Mouse (Mus musculus): ENCODE results near the gene Tanc2.

GRCm38 (mm10) chr11:105959355-105959754 is 369.6 kb downstream of the Tanc2 start:
- TF ChIP-seq CTCF (IDR thresholded peaks at IDR 0.05; ENCODE audit: borderline replicate concordance, extremely low read depth, insufficient read depth, insufficient read length), result no peak
- TF ChIP-seq POLR2A (IDR thresholded peaks at IDR 0.05; ENCODE audit: borderline replicate concordance, extremely low read depth, insufficient read depth, insufficient read length, poor library complexity, severe bottlenecking), result no peak

Data from brain, embryonic 14.5 days (tissue).